Mouse (Mus musculus): ENCODE measurements around the gene Rassf4. TPM values are rescaled to one million over a fixed set of nuclear protein-coding genes. Genes with fewer than 3 reads are reported as not detected.

Rassf4 gene
- total and polyA plus RNA-seq, 3 experiments, result 0.08 TPM; not detected in 1

DNA sequence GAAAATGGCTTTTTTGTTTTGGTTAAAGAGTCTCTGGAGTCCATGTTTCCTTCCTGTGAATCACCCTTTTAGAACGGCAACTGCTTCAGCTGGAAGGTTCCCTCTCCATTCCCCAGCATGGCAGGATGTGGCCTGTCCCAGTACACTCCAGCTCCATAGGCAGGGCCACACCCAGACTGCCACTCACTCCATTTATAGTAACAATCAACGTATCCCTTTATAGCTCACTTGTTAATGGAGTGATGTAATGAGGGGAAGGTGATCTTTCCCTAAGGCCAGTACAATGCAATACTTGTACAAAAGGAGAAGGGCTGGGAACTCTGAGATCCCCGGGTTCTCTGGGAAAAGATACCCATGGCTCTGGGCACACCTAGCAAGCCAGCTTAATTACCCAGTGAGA, 29.4 kb downstream of the Rassf4 start:
- Histone ChIP-seq H3K9ac (ENCODE audit: control insufficient read depth, low read depth, low read length, poor library complexity, severe bottlenecking) (no peak overlapping the region), H3K79me2 (ENCODE audit: control insufficient read depth, insufficient read depth, low read length, poor library complexity) (no peaks in the 10 kb centered on the region), H3K4me3 (ENCODE audit: control insufficient read depth in 1 of 2, insufficient read depth in 1 of 2, low read depth in 2 of 2, low read length in 2 of 2) (no peak overlapping the region), H3K9me3 (replicated peaks; ENCODE audit: insufficient read depth, low read length) (no peaks in the 10 kb centered on the region), H3K36me3 (ENCODE audit: control insufficient read depth in 1 of 2, insufficient read depth in 2 of 2, low read length in 2 of 2) (no peaks in the 10 kb centered on the region), H3K27me3 (ENCODE audit: control insufficient read depth in 1 of 2, insufficient read depth in 2 of 2, low read length in 2 of 2) (no peaks in the 10 kb centered on the region), H3K27ac (ENCODE audit: control insufficient read depth, low read depth, low read length) (no peak overlapping the region), H3K4me1 (ENCODE audit: control insufficient read depth in 1 of 2, insufficient read depth in 2 of 2, low read length in 2 of 2) (no peaks in the 10 kb centered on the region)
- no peak for DNase-seq (ENCODE audit: low read depth, low spot score)
- no peak for TF ChIP-seq GATA1 (IDR thresholded peaks at IDR 0.05; ENCODE audit: low read depth, low read length)
- TF ChIP-seq EP300 (IDR thresholded peaks at IDR 0.05; ENCODE audit: low read depth in 1 of 2, low read length in 2 of 2), result no peak
- TF ChIP-seq MYC (IDR thresholded peaks at IDR 0.05; ENCODE audit: low read depth, low read length), result no peak
- no peak for TF ChIP-seq NELFE (IDR thresholded peaks at IDR 0.05; ENCODE audit: low read depth, low read length)
- no peak for TF ChIP-seq POLR2AphosphoS5 (IDR thresholded peaks at IDR 0.05; ENCODE audit: borderline replicate concordance, low read depth, low read length)
- TF ChIP-seq UBTF (IDR thresholded peaks at IDR 0.05; ENCODE audit: borderline replicate concordance, insufficient read depth, low read depth, low read length), result no peak
- no peak for TF ChIP-seq USF2 (IDR thresholded peaks at IDR 0.05; ENCODE audit: borderline replicate concordance in 1 of 2, insufficient read depth in 1 of 2, low read depth in 1 of 2, low read length in 2 of 2)
- TF ChIP-seq ZKSCAN1 (IDR thresholded peaks at IDR 0.05; ENCODE audit: low read depth, low read length), result no peak

DNA sequence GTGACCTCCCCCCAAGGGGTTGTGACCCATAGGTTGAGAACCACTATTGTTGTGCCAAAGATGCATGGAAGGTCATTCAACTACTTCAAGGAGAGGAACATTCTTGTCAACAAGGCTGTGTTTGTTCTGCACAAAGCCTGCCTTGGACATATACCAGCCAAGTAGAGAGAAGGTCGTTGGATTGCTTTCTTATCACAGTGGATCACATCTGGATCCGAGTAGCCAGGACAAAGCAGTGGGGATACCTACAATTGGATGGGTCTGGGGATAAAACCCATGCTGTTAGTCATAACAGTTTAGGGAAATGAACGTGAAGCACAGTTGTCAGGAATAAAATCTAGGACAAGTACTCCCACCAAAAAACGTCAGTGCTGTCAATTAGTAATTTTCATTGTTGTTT, 29.9 kb downstream of the Rassf4 start:
- Histone ChIP-seq H3K79me2 (ENCODE audit: control insufficient read depth, insufficient read depth, low read length, poor library complexity) (no peaks in the 10 kb centered on the region), H3K27me3 (ENCODE audit: control insufficient read depth in 1 of 2, insufficient read depth in 2 of 2, low read length in 2 of 2) (no peaks in the 10 kb centered on the region), H3K27ac (ENCODE audit: control insufficient read depth, low read depth, low read length) (no peak overlapping the region), H3K9me3 (replicated peaks; ENCODE audit: insufficient read depth, low read length) (no peaks in the 10 kb centered on the region), H3K4me1 (ENCODE audit: control insufficient read depth in 1 of 2, insufficient read depth in 2 of 2, low read length in 2 of 2) (no peaks in the 10 kb centered on the region), H3K4me3 (ENCODE audit: control insufficient read depth in 1 of 2, insufficient read depth in 1 of 2, low read depth in 2 of 2, low read length in 2 of 2) (no peak overlapping the region), H3K36me3 (ENCODE audit: control insufficient read depth in 1 of 2, insufficient read depth in 2 of 2, low read length in 2 of 2) (no peaks in the 10 kb centered on the region), H3K9ac (ENCODE audit: control insufficient read depth, low read depth, low read length, poor library complexity, severe bottlenecking) (no peak overlapping the region)
- no peak for DNase-seq (ENCODE audit: low read depth, low spot score)
- no peak for TF ChIP-seq HCFC1 (IDR thresholded peaks at IDR 0.05; ENCODE audit: low read depth, low read length)
- TF ChIP-seq BHLHE40 (IDR thresholded peaks at IDR 0.05; ENCODE audit: borderline replicate concordance, low read depth, low read length), result no peak
- no peak for TF ChIP-seq GATA1 (IDR thresholded peaks at IDR 0.05; ENCODE audit: low read depth, low read length)
- TF ChIP-seq POLR2A (IDR thresholded peaks at IDR 0.05; ENCODE audit: control insufficient read depth in 1 of 2, insufficient read depth in 1 of 2, low read depth in 1 of 2, low read length in 2 of 2, poor library complexity in 1 of 2), result no peak
- no peak for TF ChIP-seq CTCF (IDR thresholded peaks at IDR 0.05 in 2 of 3, conservative IDR thresholded peaks at IDR 0.05 in 1 of 3; ENCODE audit: control insufficient read depth in 1 of 3, insufficient read depth in 1 of 3, low read depth in 2 of 3, low read length in 3 of 3, poor library complexity in 1 of 3, severe bottlenecking in 1 of 3)
- TF ChIP-seq KAT2A (conservative IDR thresholded peaks at IDR 0.05; ENCODE audit: low read depth, low read length), result no peak
- TF ChIP-seq MEF2A (IDR thresholded peaks at IDR 0.05; ENCODE audit: extremely low read depth, insufficient replicate concordance, low read depth, low read length, poor library complexity, severe bottlenecking), result no peak
- TF ChIP-seq GABPA (IDR thresholded peaks at IDR 0.05; ENCODE audit: low read depth, low read length), result no peak
- TF ChIP-seq CHD1 (IDR thresholded peaks at IDR 0.05; ENCODE audit: low read depth, low read length), result no peak
- TF ChIP-seq CHD2 (IDR thresholded peaks at IDR 0.05; ENCODE audit: low read length), result no peak
- TF ChIP-seq ZNF384 (IDR thresholded peaks at IDR 0.05; ENCODE audit: low read depth, low read length), result no peak
- TF ChIP-seq USF2 (IDR thresholded peaks at IDR 0.05; ENCODE audit: borderline replicate concordance in 1 of 2, insufficient read depth in 1 of 2, low read depth in 1 of 2, low read length in 2 of 2), result no peak
- no peak for TF ChIP-seq MXI1 (IDR thresholded peaks at IDR 0.05; ENCODE audit: low read depth, low read length)

Data from MEL (cell line).